Mouse (Mus musculus) liver, adult 2 months (tissue): ENCODE measurements at regions not wholly inside any gene's neighbourhood (a gene's known extent, or its start where the extent isn't known, plus 50 kb on each side); places are given as distances from the start of the nearest gene placed in this dataset.
"Not testable (repeated sequence)": the region's sequence is repeated elsewhere in the genome, so short reads cannot be mapped to it uniquely, and the experiment has no call there.

Source experiments
- DNase-seq: peaks from one replicate; pipeline ENCODE4 v3.0.0-alpha.2; 2011; ENCODE audit warnings: low read depth, low spot score; ENCODE audit errors: extremely low read depth
- H3K27ac ChIP-seq: fragments of 200-500 bp; replicated peaks from 2 replicates; pipeline ENCODE4 v1.5.1; 2012; ENCODE audit warnings: low read depth, mild to moderate bottlenecking, control low read depth, inconsistent platforms, low read length; ENCODE audit not compliant: insufficient read depth
- H3K27me3 ChIP-seq: fragments of 200-500 bp; 2 replicates; pipeline ENCODE4 v1.6.1; 2012; ENCODE audit warnings: mild to moderate bottlenecking, moderate library complexity, low read length, inconsistent platforms; ENCODE audit not compliant: control insufficient read depth, insufficient read depth
- H3K36me3 ChIP-seq: fragments of 200-500 bp; 2 replicates; pipeline ENCODE4 v1.6.1; 2012; ENCODE audit warnings: low read length, inconsistent platforms; ENCODE audit not compliant: control insufficient read depth, insufficient read depth
- H3K4me1 ChIP-seq: fragments of 200-500 bp; 2 replicates; pipeline ENCODE4 v1.6.1; 2011; ENCODE audit warnings: low read length; ENCODE audit not compliant: control insufficient read depth, insufficient read depth
- H3K4me3 ChIP-seq: fragments of 200-500 bp; 2 replicates; pipeline ENCODE4 v1.5.1; 2011; ENCODE audit warnings: low read depth, mild to moderate bottlenecking, control low read depth, low read length, moderate library complexity; ENCODE audit not compliant: insufficient read depth
- H3K79me2 ChIP-seq: fragments of 200-500 bp; 2 replicates; pipeline ENCODE4 v1.6.1; 2012; ENCODE audit warnings: inconsistent platforms, mild to moderate bottlenecking, low read length, moderate library complexity; ENCODE audit not compliant: control insufficient read depth, insufficient read depth
- H3K9ac ChIP-seq: fragments of 200-500 bp; 2 replicates; pipeline ENCODE4 v1.6.1; 2012; ENCODE audit warnings: low read depth, mild to moderate bottlenecking, control low read depth, inconsistent platforms, low read length
- CTCF ChIP-seq: fragments of 200-500 bp; IDR thresholded peaks from 2 replicates; pipeline ENCODE4 v1.5.1; 2011; ENCODE audit warnings: low read depth, low read length, control low read depth
- POLR2A ChIP-seq: fragments of 200-500 bp; IDR thresholded peaks from 2 replicates; pipeline ENCODE4 v1.6.1; 2011; ENCODE audit warnings: low read length, control low read depth; ENCODE audit not compliant: insufficient read depth; ENCODE audit errors: extremely low read depth
- WGBS: fragments of 180-500 bp; shearing (Covaris S2); methylation state at CpG from one replicate; pipeline ENCODE4 v1.1.7; 2018; 5-methylcytosine and 5-hydroxymethylcytosine counted together

DNA sequence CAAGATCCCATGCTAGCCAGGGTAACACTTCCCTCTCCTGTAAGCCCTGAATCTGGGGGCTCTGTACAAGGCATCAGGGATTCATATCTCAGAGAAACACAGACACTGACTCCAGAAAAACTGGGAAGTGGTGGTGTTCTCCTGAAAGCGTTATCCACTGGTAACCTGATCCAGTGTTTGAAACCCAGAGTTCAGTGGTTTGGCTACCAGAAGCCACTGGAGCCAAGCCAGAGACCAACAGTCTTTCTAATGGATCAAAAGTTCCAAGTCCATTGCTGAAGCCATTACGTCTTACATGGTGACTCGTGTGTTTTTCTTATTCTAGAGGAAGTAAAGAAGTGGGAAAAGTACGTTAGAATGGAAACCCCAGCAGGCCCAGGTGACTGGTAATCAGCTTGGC lies 125.6 kb downstream of the Dad1 start:
- Histone ChIP-seq H3K9ac (no peak overlapping the region), H3K36me3 (no peaks in the 10 kb centered on the region), H3K79me2 (no peaks in the 10 kb centered on the region), H3K4me1 (peaks cover 9% of the 10 kb centered on the region; the same call in 1 of the 2 replicates), H3K4me3 (no peak overlapping the region), H3K27ac (no peak overlapping the region), H3K27me3 (no peaks in the 10 kb centered on the region)
- TF ChIP-seq POLR2A (no peak), CTCF (no peak)
- DNase-seq, result peak; percentile 78
- WGBS, result 18% methylated on average over 4 of the region's 4 CpGs

DNA sequence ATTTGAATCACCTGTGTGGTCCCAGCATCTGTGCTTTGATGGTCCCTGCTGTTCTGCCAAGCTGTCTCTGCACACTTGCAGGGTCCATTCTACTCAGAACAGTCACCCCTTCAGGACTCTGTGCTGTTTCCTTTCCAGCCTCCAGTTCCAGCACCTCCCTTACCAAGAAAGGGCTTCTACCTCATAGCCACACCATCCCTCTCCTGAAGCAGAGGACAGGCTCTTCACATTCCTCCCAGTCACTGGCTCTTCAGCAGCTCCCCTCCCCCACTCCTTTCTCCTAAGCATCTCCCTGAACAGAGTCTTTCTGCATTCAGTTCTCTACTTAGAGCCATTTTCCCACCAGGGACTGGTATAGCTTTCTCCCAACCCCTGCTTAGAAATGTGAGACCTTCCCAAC lies 128.4 kb downstream of the Dad1 start:
- no peak for DNase-seq
- no peaks in the 10 kb centered on the region for H3K79me2 ChIP-seq
- no peak overlapping the region for H3K9ac ChIP-seq
- H3K36me3 ChIP-seq, result no peaks in the 10 kb centered on the region
- H3K4me3 ChIP-seq, result no peak overlapping the region
- H3K4me1 ChIP-seq, result peaks cover 9% of the 10 kb centered on the region; the same call in 1 of the 2 replicates
- H3K27me3 ChIP-seq, result no peaks in the 10 kb centered on the region
- TF ChIP-seq POLR2A (no peak), CTCF (no peak)
- H3K27ac ChIP-seq, result no peak overlapping the region

DNA sequence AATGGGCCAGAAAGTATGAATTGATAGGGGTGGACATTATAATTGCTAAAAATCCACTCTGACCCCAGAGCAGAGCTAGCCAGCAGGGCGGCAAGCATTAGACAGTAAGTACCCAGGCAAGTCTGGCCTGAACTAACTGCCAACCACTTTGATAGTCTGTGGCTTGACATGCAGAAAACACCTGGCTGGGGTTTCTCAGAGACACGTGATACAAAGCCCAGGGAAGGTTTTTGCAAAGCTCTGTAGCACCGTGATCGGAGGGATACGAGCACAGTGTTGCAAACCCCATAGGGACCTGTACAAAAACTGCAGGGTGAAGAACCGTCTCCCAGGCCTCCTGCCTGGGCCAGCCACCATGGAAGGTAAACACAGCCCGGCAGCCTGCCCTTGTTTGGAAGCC lies 131.9 kb downstream of the Dad1 start:
- H3K36me3 ChIP-seq, result no peaks in the 10 kb centered on the region
- TF ChIP-seq CTCF (no peak), POLR2A (no peak)
- DNase-seq, result no peak
- H3K4me3 ChIP-seq, result no peak overlapping the region
- H3K4me1 ChIP-seq, result peaks cover 4% of the 10 kb centered on the region; the same call in 1 of the 2 replicates
- H3K9ac ChIP-seq, result no peak overlapping the region
- H3K79me2 ChIP-seq, result no peaks in the 10 kb centered on the region
- H3K27ac ChIP-seq, result no peak overlapping the region
- 47% methylated on average over 7 of the region's 7 CpGs for WGBS
- H3K27me3 ChIP-seq, result no peaks in the 10 kb centered on the region

DNA sequence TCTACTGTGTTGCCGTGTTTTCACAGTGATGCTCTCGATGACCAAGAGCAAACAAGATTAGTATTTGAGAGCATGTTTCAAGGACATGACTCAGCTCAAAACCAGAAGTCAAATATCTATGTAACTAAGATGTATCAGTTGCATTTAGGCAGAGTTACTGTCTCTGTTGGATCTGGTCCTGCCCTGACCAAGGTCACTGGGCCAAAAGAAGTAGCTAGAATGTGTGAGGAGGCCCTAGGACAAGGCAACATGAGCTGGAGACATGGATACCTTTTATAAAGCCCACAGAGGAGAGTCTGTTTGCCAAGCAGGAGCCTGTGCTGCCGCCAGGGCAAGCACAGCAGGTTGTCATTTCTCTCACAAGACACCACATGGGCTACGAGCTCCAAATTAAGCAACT lies 132.6 kb downstream of the Dad1 start:
- H3K79me2 ChIP-seq, result no peaks in the 10 kb centered on the region
- no peak overlapping the region for H3K9ac ChIP-seq
- TF ChIP-seq POLR2A, result no peak
- peak; percentile 31 for DNase-seq
- H3K27ac ChIP-seq, result no peak overlapping the region
- WGBS, result 54% methylated on average over 4 of the region's 4 CpGs
- no peaks in the 10 kb centered on the region for H3K36me3 ChIP-seq
- peaks cover 4% of the 10 kb centered on the region; the same call in 1 of the 2 replicates for H3K4me1 ChIP-seq
- H3K27me3 ChIP-seq, result no peaks in the 10 kb centered on the region
- H3K4me3 ChIP-seq, result no peak overlapping the region

DNA sequence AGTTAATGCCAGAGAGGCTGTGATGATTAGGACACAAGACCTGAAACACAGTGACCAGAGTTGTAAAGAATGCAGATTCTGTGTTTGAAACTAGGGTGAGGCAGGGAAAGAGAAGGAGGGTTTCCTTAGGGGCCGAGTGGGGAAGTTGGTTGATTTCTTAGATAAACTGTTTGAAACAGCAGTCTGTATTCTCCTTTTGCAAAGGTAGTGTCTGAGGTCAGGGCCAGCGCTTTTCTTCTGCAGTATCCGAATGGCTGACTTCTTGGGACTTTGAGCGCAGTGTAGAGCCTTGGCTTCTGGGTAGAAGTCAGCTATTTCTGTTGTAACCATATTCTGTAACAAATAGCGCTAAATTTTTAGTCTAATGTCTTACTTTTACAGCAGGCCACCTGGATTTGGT lies 133.7 kb downstream of the Dad1 start:
- Histone ChIP-seq H3K27me3 (no peaks in the 10 kb centered on the region), H3K79me2 (no peaks in the 10 kb centered on the region), H3K27ac (no peak overlapping the region), H3K4me1 (no peaks in the 10 kb centered on the region), H3K9ac (no peak overlapping the region), H3K36me3 (no peaks in the 10 kb centered on the region), H3K4me3 (no peak overlapping the region)
- 93% methylated on average over 5 of the region's 5 CpGs for WGBS
- no peak for DNase-seq
- TF ChIP-seq CTCF, result no peak
- no peak for TF ChIP-seq POLR2A

DNA sequence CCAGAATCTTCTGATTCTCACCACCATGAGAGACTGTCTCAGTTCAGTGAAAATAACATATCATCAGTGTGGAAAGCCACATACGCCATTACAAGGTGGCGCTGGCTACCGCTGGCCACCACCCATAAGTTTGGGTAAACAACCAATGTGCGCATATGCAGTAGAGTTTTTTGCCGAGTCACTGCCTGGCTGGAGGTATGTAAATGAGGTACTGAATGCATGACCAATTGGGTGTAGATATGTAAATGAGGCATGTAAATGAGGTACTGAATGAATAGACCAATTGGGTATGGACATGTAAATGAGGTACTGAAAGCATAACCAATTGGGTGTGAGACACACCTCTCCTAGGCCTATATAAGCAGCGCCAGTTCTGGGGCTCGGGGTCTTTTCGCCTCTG lies 136.3 kb downstream of the Dad1 start:
- 98% methylated on average over 8 of the region's 8 CpGs for whole genome bisulfite sequencing

More for the DNA sequence above, 136.3 kb downstream of the Dad1 start:
- H3K27ac ChIP-seq, H3K79me2 ChIP-seq, H3K4me3 ChIP-seq, H3K27me3 ChIP-seq, H3K4me1 ChIP-seq, DNase-seq, H3K36me3 ChIP-seq, H3K9ac ChIP-seq: not testable (repeated sequence)
